Mouse (Mus musculus) megakaryocyte progenitor cell, adult 5-6 weeks (primary cell): ENCODE data around the gene F2. TPM values are rescaled to one million over a fixed set of nuclear protein-coding genes. Genes with fewer than 3 reads are reported as not detected.
A peak's percentile ranks its signal among the peaks of the same experiment; 100 is the strongest.
"Not testable (repeated sequence)": the region's sequence is repeated elsewhere in the genome, so short reads cannot be mapped to it uniquely, and the experiment has no call there.

Experiments used
- ATAC-seq: replicated peaks from 2 replicates; pipeline ENCODE4 v1.8.0; 2016; ENCODE audit warnings: mild to moderate bottlenecking, moderate TSS enrichment, inconsistent platforms; ENCODE audit not compliant: poor library complexity
- total RNA-seq, 2 experiments: library from RNA; stranded (forward) in 1 of 2; stranded (reverse) in 1 of 2; fragments of 157-497, 149-512 nt in 1 of 2; fragments of 200-1000 nt in 1 of 2; gene quantifications; 2 replicates each; pipeline versions ENCODE4 v1.2.3 to v1.2.4; 2015 to 2017

F2 gene
- total RNA-seq, 2 experiments from 2014 or later: not detected

- no peak for ATAC-seq
Measured at GRCm38 (mm10) chr2:91649152-91649551, 12.9 kb upstream of the F2 start.

GRCm38 (mm10) chr2:91646733-91647132, 10.5 kb upstream of the F2 start:
- ATAC-seq: peak; percentile 27; the same call in 1 of the 2 replicates

- peak; percentile 33 for ATAC-seq
Measured at GRCm38 (mm10) chr2:91645811-91646210, 9.6 kb upstream of the F2 start.

- no peak for ATAC-seq
Measured at GRCm38 (mm10) chr2:91645354-91645753, 9.1 kb upstream of the F2 start.

GRCm38 (mm10) chr2:91644021-91644420, 7.8 kb upstream of the F2 start:
- ATAC-seq: no peak

GRCm38 (mm10) chr2:91642825-91643415, 6.7 kb upstream of the F2 start:
- ATAC-seq: no peak

- ATAC-seq: no peak
Measured at GRCm38 (mm10) chr2:91638931-91639330, 2.7 kb upstream of the F2 start.

GRCm38 (mm10) chr2:91636727-91637338, 619 bp upstream of the F2 start:
- ATAC-seq: peak; percentile 42

GRCm38 (mm10) chr2:91635486-91635885, 728 bp downstream of the F2 start:
- ATAC-seq: no peak

- ATAC-seq: peak; percentile 92
Measured at GRCm38 (mm10) chr2:91634841-91635240, 1.4 kb downstream of the F2 start.

- ATAC-seq: no peak
Measured at GRCm38 (mm10) chr2:91633334-91633977, 2.8 kb downstream of the F2 start.

- ATAC-seq: no peak
Measured at GRCm38 (mm10) chr2:91632316-91632715, 3.9 kb downstream of the F2 start.

GRCm38 (mm10) chr2:91631826-91632225, 4.4 kb downstream of the F2 start:
- ATAC-seq: no peak

- no peak for ATAC-seq
Measured at GRCm38 (mm10) chr2:91630384-91630783, 5.8 kb downstream of the F2 start.

GRCm38 (mm10) chr2:91629682-91630081, 6.5 kb downstream of the F2 start:
- ATAC-seq: peak; percentile 70

- no peak for ATAC-seq
Measured at GRCm38 (mm10) chr2:91628171-91628570, 8.0 kb downstream of the F2 start.

GRCm38 (mm10) chr2:91627486-91627885, 8.7 kb downstream of the F2 start:
- ATAC-seq: no peak

- ATAC-seq: not testable (repeated sequence)
Measured at GRCm38 (mm10) chr2:91623366-91623765, 12.8 kb downstream of the F2 start.

- ATAC-seq: no peak
Measured at GRCm38 (mm10) chr2:91622356-91622755, 13.9 kb downstream of the F2 start.

- ATAC-seq: not testable (repeated sequence)
Measured at GRCm38 (mm10) chr2:91609370-91609769, 26.8 kb downstream of the F2 start.

GRCm38 (mm10) chr2:91602389-91602788, 33.8 kb downstream of the F2 start:
- ATAC-seq: peak; percentile 70

- no peak for ATAC-seq
Measured at GRCm38 (mm10) chr2:91600475-91600874, 35.7 kb downstream of the F2 start.
